Comparison of ENCODE assay signal across 8 mouse cellular contexts in the genomic region with DNA sequence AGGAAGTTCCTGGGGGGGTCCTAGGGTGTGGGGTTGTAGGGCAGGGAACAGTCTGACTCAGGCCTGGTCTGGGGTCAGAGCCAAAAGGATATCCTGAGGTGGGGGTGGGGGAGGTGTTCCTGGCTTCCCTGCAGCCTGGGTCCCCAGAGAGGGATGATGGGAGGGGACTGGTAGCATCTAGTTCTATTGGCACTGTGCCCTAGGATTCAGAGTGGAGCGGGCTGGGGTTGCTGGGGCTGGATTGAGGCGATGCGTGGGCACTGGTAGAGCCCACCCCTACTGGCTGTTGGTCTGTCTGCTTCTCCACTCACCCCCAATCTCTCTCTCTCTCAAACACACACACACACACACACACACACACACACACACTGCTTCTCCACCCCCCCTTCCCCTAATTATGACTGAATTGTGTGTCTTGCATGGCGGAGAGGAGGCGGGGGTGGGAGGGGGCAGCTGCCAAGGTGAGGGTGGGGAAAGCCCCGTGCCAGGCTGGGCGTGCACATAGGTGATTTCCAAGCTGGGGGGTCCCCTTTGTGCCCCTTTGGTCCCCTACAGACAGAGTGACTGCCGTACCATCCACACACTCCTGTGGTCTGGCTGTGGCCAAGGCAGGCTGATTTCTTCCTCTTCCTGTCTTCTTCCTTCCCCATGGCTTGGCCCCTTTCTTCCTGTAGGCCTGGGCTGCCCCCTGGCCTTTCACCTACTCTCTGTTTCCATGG. TPM values are rescaled to one million over a fixed set of nuclear protein-coding genes. Genes with fewer than 3 reads are reported as not detected.
A peak's percentile ranks its signal among the peaks of the same experiment; 100 is the strongest.
DNase-seq lines count a peak whose midpoint lies in the region; ATAC-seq and TF ChIP-seq lines count a peak whose summit lies in the region.

No protein-coding gene starts in this region.

- TF ChIP-seq POLR2A in cortical plate, adult 2 months (IDR thresholded peaks at IDR 0.05; ENCODE audit: extremely low read depth, insufficient read depth, low read length): no peak

- H3K4me3 ChIP-seq in cortical plate, adult 2 months (ENCODE audit: insufficient read depth, low read length): no peak overlapping the region
- peak overlapping the region; percentile 80 for H3K4me3 ChIP-seq in heart, embryonic 15.5 days
- H3K4me3 ChIP-seq in kidney, postnatal 0 days (replicated peaks; ENCODE audit: low read depth, low read length): no peak overlapping the region
- peak overlapping the region; percentile 29; the same call in 1 of the 2 replicates for H3K4me3 ChIP-seq in macrophage (ENCODE audit: inconsistent target)

- H3K9ac ChIP-seq in heart, embryonic 15.5 days: peak overlapping the region; percentile 85
- H3K9ac ChIP-seq in kidney, postnatal 0 days (ENCODE audit: low read depth, low read length): peak overlapping the region; percentile 63; the same call in 1 of the 2 replicates

- peak; percentile 59 to 70 for DNase-seq in spleen, adult 18-20 months
- DNase-seq in spleen, postnatal 4 days (ENCODE audit: low spot score in 2 of 2): no peak
- DNase-seq in kidney, postnatal 0 days (ENCODE audit: low spot score): peak; percentile 87
- DNase-seq in thymus, postnatal 4 days: peak; percentile 50
- no peak for DNase-seq in urinary bladder, postnatal 25 days (ENCODE audit: low spot score)

- ATAC-seq in heart, embryonic 15.5 days (replicated peaks; ENCODE audit: insufficient number of reproducible peaks, insufficient read depth, low FRiP score, low read depth): peak; percentile 53
- 0 out of 2 replicates have a peak, but pooled peaks have one; percentile 12 for ATAC-seq in kidney, postnatal 0 days (replicated peaks; ENCODE audit: low FRiP score, low read depth)

- H3K9me3 ChIP-seq in heart, embryonic 15.5 days (replicated peaks): no peaks in the 10 kb centered on the region
- H3K9me3 ChIP-seq in kidney, postnatal 0 days (replicated peaks; ENCODE audit: low read length): no peaks in the 10 kb centered on the region

- H3K4me1 ChIP-seq in cortical plate, adult 2 months (ENCODE audit: control insufficient read depth, insufficient read depth, low read length): peaks cover 10% of the 10 kb centered on the region
- H3K4me1 ChIP-seq in heart, embryonic 15.5 days (replicated peaks): peaks cover 95% of the 10 kb centered on the region
- peaks cover 80% of the 10 kb centered on the region for H3K4me1 ChIP-seq in kidney, postnatal 0 days (replicated peaks; ENCODE audit: insufficient read depth, low read length)

- H3K27ac ChIP-seq in cortical plate, adult 2 months (ENCODE audit: insufficient read depth, low read length): peak overlapping the region; percentile 85
- peak overlapping the region; percentile 99 for H3K27ac ChIP-seq in heart, embryonic 15.5 days
- peak overlapping the region; percentile 98 for H3K27ac ChIP-seq in kidney, postnatal 0 days
- H3K27ac ChIP-seq in macrophage: peak overlapping the region; percentile 97

- H3K79me2 ChIP-seq in macrophage (ENCODE audit: inconsistent target): peaks cover 92% of the 10 kb centered on the region

- WGBS in heart, embryonic 15.5 days: 34% methylated on average over 8 of the region's 8 CpGs
- 48% methylated on average over 8 of the region's 8 CpGs for WGBS in kidney, postnatal 0 days
- WGBS in macrophage (ENCODE audit: missing documents): 7% methylated on average over 5 of the region's 8 CpGs

- TF ChIP-seq CTCF in cortical plate, adult 2 months (IDR thresholded peaks at IDR 0.05; ENCODE audit: extremely low read depth, insufficient read depth, low read length): no peak
- no peak for TF ChIP-seq CTCF in kidney, postnatal 0 days (IDR thresholded peaks at IDR 0.05; ENCODE audit: low read depth)

- peak overlapping the region; percentile 83 for H3K4me2 ChIP-seq in heart, embryonic 15.5 days
- peak overlapping the region; percentile 98 for H3K4me2 ChIP-seq in kidney, postnatal 0 days (ENCODE audit: low read length)

- no peaks in the 10 kb centered on the region for H3K36me3 ChIP-seq in heart, embryonic 15.5 days
- no peaks in the 10 kb centered on the region for H3K36me3 ChIP-seq in kidney, postnatal 0 days (ENCODE audit: insufficient read depth, low read length)
- no peaks in the 10 kb centered on the region for H3K36me3 ChIP-seq in macrophage (ENCODE audit: inconsistent target)

- H3K27me3 ChIP-seq in heart, embryonic 15.5 days: no peaks in the 10 kb centered on the region
- H3K27me3 ChIP-seq in kidney, postnatal 0 days (ENCODE audit: insufficient read depth, low read length): no peaks in the 10 kb centered on the region

RNA-seq across cellular contexts. Expression of a gene that starts 15.5 kb away (rescaled TPM):
- 6.3 and 6.8 TPM in 2 replicates for polyA plus RNA-seq in cortical plate, adult 2 months (2012; rRNA removed)
- polyA plus RNA-seq in heart, embryonic 15.5 days (2015; fragmentation: Nextera tagmentation; extraction: Ambion mirVana): 26.2 and 31.0 TPM in 2 replicates
- 25.7 and 26.3 TPM in 2 replicates for polyA plus RNA-seq in kidney, postnatal 0 days (2015; fragmentation: Nextera tagmentation; extraction: Ambion mirVana)
- total RNA-seq in macrophage (2018; cell fraction: chromatin; rRNA removed): 10 to 100 TPM in 20 of 26 experiments, 1 to 10 TPM in 6; 7.0 to 27.6 (median 17.2) TPM
- total RNA-seq in macrophage (2018; cell fraction: cytosol; rRNA removed): 10 to 100 TPM in 24 of 26 experiments, 1 to 10 TPM in 2; 7.8 to 33.7 (median 21.0) TPM
- 10 to 100 TPM in 24 of 26 experiments, 1 to 10 TPM in 2; 6.3 to 35.2 (median 17.9) TPM for total RNA-seq in macrophage (2018; cell fraction: nucleus; rRNA removed)
- polyA plus RNA-seq in macrophage (2018): 13.3 to 17.5 TPM (median 13.4 TPM) in 3 replicates

RNA-seq across cellular contexts. Expression of a gene that starts 35.5 kb away (rescaled TPM):
- 0.40 and 0.56 TPM in 2 replicates for polyA plus RNA-seq in cortical plate, adult 2 months (2012; rRNA removed)
- 14.2 and 20.4 TPM in 2 replicates for polyA plus RNA-seq in heart, embryonic 15.5 days (2015; fragmentation: Nextera tagmentation; extraction: Ambion mirVana)
- 12.3 and 15.5 TPM in 2 replicates for polyA plus RNA-seq in kidney, postnatal 0 days (2015; fragmentation: Nextera tagmentation; extraction: Ambion mirVana)
- 1 to 10 TPM in 20 of 26 experiments, under 1 TPM in 6; 0.25 to 5.5 (median 2.3) TPM for total RNA-seq in macrophage (2018; cell fraction: chromatin; rRNA removed)
- total RNA-seq in macrophage (2018; cell fraction: cytosol; rRNA removed): 1 to 10 TPM in 22 of 26 experiments, under 1 TPM in 4; 0.57 to 2.4 (median 1.4) TPM
- total RNA-seq in macrophage (2018; cell fraction: nucleus; rRNA removed): 10 to 100 TPM in 1 of 26 experiments, 1 to 10 TPM in 23, under 1 TPM in 2; 0.58 to 22.6 (median 1.7) TPM
- 0.70 to 13.4 TPM (median 2.2 TPM) in 3 replicates for polyA plus RNA-seq in macrophage (2018)

RNA-seq across cellular contexts. Expression of a gene that starts 39.7 kb away (rescaled TPM):
- polyA plus RNA-seq in cortical plate, adult 2 months (2012; rRNA removed): 3.4 and 3.5 TPM in 2 replicates
- 3.6 and 4.4 TPM in 2 replicates for polyA plus RNA-seq in heart, embryonic 15.5 days (2015; fragmentation: Nextera tagmentation; extraction: Ambion mirVana)
- 1.1 and 1.6 TPM in 2 replicates for polyA plus RNA-seq in kidney, postnatal 0 days (2015; fragmentation: Nextera tagmentation; extraction: Ambion mirVana)
- not detected for total RNA-seq in macrophage (2018; cell fraction: chromatin; rRNA removed)
- not detected for total RNA-seq in macrophage (2018; cell fraction: cytosol; rRNA removed)
- total RNA-seq in macrophage (2018; cell fraction: nucleus; rRNA removed): not detected
- not detected in 3 replicates for polyA plus RNA-seq in macrophage (2018)

Comparison
In these comparisons a context has a peak if more than half of its experiments do, and no peak if none do; other contexts are left out.
1. DNase-seq: peak in spleen, adult 18-20 months (2 of 2), kidney, postnatal 0 days (single experiment) and thymus, postnatal 4 days (single experiment); none in spleen, postnatal 4 days (0 of 2) and urinary bladder, postnatal 25 days (single experiment).
2. H3K4me3 ChIP-seq: peak in heart, embryonic 15.5 days (single experiment) and macrophage (single experiment); none in cortical plate, adult 2 months (single experiment) and kidney, postnatal 0 days (single experiment).
3. Peak in every context shown above with its lines, with median percentiles within 50 percentile points of each other: H3K27ac ChIP-seq.